Mouse (Mus musculus): ENCODE results near the gene Tmem199. TPM values are rescaled to one million over a fixed set of nuclear protein-coding genes. Genes with fewer than 3 reads are reported as not detected.
A peak's percentile ranks its signal among the peaks of the same experiment; 100 is the strongest.

Gene Tmem199
- polyA plus RNA-seq, 1 experiment from 2014 or later: 61.2 TPM

DNA sequence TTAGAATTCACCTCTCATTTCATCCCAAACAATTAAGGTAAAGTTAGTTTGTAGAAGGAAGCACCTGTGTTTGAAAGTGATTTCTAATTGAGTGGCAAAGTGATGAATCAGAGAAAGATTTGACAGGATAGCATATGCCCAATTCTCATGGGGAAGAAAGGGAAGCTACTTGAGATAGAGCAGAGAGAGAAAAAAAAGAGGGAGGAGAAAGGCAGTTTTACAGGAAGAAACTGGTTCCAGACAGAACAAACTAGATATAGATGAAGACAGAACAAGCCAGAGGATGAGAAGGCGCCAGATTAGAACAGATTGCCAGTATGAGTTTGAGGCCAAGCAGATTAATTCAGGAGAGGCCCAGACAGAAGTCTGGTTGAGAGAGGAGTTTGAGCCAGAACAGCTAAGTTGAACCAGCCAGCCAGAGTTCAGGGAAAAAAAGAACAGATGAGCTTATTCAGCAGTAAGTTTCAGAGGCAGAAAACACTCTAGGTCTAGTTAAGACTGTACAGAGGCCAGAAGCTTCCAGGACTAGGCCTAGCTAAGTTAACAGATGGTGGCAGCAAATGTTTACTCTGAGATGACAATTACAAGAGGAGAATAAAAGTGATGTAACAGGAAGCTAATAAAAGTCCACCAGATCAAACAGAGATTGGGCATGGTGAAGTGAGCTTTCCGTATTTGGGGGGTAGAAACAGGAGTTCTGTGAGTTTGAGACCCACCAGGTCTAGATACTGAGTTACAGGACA, 35.9 kb upstream of the Tmem199 start:
- Histone ChIP-seq H3K4me2 (replicated peaks; ENCODE audit: low read depth, low read length) (no peak overlapping the region), H3K4me1 (ENCODE audit: control insufficient read depth, insufficient read depth, low read length) (peaks cover 16% of the 10 kb centered on the region; the same call in 1 of the 2 replicates), H3K9me3 (ENCODE audit: control insufficient read depth, low read length) (no peaks in the 10 kb centered on the region), H3K9ac (ENCODE audit: low read depth, low read length) (no peak overlapping the region), H3K27me3 (ENCODE audit: control insufficient read depth, insufficient read depth, low read length) (no peaks in the 10 kb centered on the region), H3K36me3 (ENCODE audit: control insufficient read depth, insufficient read depth, low read length) (peaks cover 17% of the 10 kb centered on the region), H3K4me3 (ENCODE audit: low read length) (no peak overlapping the region), H3K27ac (ENCODE audit: low read depth, low read length) (no peak overlapping the region)
- no peak for ATAC-seq (ENCODE audit: low FRiP score, low TSS enrichment)
- 65% methylated on average over 2 of the region's 2 CpGs for WGBS

DNA sequence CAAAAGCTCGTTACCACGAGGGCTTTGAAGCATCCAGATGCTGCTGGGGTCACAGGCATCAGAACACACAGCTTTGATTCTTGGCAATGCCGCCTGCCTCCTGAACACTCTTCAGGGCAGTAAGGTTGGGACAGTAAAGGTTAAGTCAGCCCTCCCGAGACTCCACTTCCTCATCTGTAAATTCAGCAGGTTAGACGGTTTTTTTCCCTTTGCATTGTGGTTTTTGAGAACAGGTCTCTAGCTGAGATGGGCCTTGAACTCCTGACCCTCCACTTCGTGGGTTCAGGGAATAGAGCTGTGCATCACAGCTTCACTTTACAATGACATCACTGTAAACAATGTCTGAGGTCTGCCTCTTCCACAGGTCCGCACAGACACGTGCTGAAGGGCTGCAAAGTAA, 33.2 kb upstream of the Tmem199 start:
- H3K9ac ChIP-seq (ENCODE audit: low read depth, low read length): no peak overlapping the region
- no peak overlapping the region for H3K27ac ChIP-seq (ENCODE audit: low read depth, low read length)
- WGBS: 77% methylated on average over 8 of the region's 8 CpGs
- no peaks in the 10 kb centered on the region for H3K9me3 ChIP-seq (ENCODE audit: control insufficient read depth, low read length)
- no peaks in the 10 kb centered on the region for H3K27me3 ChIP-seq (ENCODE audit: control insufficient read depth, insufficient read depth, low read length)
- ATAC-seq (ENCODE audit: low FRiP score, low TSS enrichment): no peak
- peaks cover 16% of the 10 kb centered on the region; the same call in 1 of the 2 replicates for H3K4me1 ChIP-seq (ENCODE audit: control insufficient read depth, insufficient read depth, low read length)
- no peak overlapping the region for H3K4me2 ChIP-seq (replicated peaks; ENCODE audit: low read depth, low read length)
- H3K4me3 ChIP-seq (ENCODE audit: low read length): no peak overlapping the region
- H3K36me3 ChIP-seq (ENCODE audit: control insufficient read depth, insufficient read depth, low read length): peaks cover 36% of the 10 kb centered on the region

DNA sequence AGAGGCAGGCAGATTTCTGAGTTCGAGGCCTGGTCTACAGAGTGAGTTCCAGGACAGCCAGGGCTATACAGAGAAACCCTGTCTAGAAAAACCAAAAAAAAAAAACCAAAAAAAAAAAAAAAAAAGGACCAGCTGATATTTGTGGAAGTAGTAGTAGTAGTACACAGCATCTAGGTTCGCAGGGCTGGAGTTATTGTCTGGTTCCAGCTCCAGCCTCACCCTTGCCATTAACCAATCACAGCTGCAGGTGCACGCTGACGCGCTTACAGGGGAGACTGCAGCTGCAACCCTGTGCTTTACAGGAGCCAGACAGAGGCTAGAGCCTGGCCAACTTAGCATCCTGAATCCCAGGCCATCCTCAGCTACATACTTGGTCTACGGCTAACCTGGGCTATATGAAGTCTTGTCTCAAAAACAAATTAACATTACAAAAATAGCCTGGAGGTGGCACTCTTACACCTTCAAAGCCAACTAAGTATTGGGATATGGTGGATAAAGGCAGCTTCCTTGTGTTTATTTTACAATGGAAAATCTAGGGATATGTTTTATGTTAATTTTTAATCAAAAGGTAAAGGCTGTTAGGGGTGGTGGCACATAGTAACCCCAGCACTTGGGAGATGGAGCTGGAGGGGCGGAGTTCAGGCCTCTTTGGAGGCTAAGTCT, 32.6 kb upstream of the Tmem199 start:
- Histone ChIP-seq H3K9me3 (ENCODE audit: control insufficient read depth, low read length) (no peaks in the 10 kb centered on the region), H3K4me1 (ENCODE audit: control insufficient read depth, insufficient read depth, low read length) (peaks cover 15% of the 10 kb centered on the region; the same call in 1 of the 2 replicates), H3K27me3 (ENCODE audit: control insufficient read depth, insufficient read depth, low read length) (no peaks in the 10 kb centered on the region), H3K36me3 (ENCODE audit: control insufficient read depth, insufficient read depth, low read length) (peaks cover 41% of the 10 kb centered on the region), H3K4me2 (replicated peaks; ENCODE audit: low read depth, low read length) (no peak overlapping the region), H3K27ac (ENCODE audit: low read depth, low read length) (no peak overlapping the region), H3K4me3 (ENCODE audit: low read length) (no peak overlapping the region), H3K9ac (ENCODE audit: low read depth, low read length) (no peak overlapping the region)
- no peak for ATAC-seq (ENCODE audit: low FRiP score, low TSS enrichment)
- 97% methylated on average over 7 of the region's 7 CpGs for WGBS

DNA sequence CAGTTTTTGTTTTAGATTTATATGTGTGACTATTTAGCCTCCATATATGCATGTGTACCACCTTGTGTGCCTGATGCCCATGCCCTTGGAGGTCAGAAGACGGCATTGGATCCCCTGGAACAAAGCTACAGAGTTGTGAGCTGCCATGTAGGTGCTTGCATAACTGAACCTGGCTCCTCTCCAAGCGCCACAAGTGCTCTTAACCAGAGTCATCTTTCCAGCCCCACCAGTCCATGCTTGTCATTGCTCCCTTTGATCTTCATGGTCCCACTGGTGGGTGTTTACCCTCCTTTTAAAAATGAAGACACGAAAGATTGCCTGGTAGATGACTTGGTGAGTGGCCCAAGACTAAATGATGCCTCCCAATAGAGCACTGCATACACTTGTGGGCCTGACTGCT, 28.4 kb upstream of the Tmem199 start:
- WGBS: 84% methylated on average over 3 of the region's 3 CpGs
- Histone ChIP-seq H3K4me1 (ENCODE audit: control insufficient read depth, insufficient read depth, low read length) (peaks cover 9% of the 10 kb centered on the region; the same call in 1 of the 2 replicates), H3K27ac (ENCODE audit: low read depth, low read length) (no peak overlapping the region), H3K9ac (ENCODE audit: low read depth, low read length) (no peak overlapping the region), H3K4me2 (replicated peaks; ENCODE audit: low read depth, low read length) (no peak overlapping the region), H3K4me3 (ENCODE audit: low read length) (no peak overlapping the region), H3K27me3 (ENCODE audit: control insufficient read depth, insufficient read depth, low read length) (no peaks in the 10 kb centered on the region), H3K9me3 (ENCODE audit: control insufficient read depth, low read length) (no peaks in the 10 kb centered on the region), H3K36me3 (ENCODE audit: control insufficient read depth, insufficient read depth, low read length) (peaks cover 51% of the 10 kb centered on the region)
- ATAC-seq (ENCODE audit: low FRiP score, low TSS enrichment): no peak

DNA sequence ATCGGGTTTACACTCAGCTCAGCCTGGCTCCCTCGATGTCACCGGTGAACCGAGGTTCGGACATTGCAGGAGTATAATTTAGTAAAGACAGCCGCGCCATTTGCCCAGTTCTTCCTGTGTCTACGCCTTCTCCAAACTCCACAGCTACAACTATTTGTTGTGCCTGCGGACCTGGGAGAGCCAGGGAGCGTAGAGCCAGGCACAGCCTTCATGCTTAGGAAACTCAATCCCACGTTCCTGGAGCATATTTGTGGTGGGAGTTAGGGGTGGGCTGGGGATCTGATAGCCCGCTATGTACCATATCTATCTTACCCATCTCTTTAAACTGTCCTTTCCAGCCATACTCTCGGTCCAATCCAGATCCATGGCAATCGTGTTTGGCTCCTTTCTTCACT, 24.7 kb upstream of the Tmem199 start:
- WGBS: 1% methylated on average over 14 of the region's 14 CpGs
- Histone ChIP-seq H3K4me2 (replicated peaks; ENCODE audit: low read depth, low read length) (peak overlapping the region; percentile 82), H3K27me3 (ENCODE audit: control insufficient read depth, insufficient read depth, low read length) (no peaks in the 10 kb centered on the region), H3K36me3 (ENCODE audit: control insufficient read depth, insufficient read depth, low read length) (peaks cover 30% of the 10 kb centered on the region), H3K4me1 (ENCODE audit: control insufficient read depth, insufficient read depth, low read length) (peaks cover 16% of the 10 kb centered on the region), H3K9ac (ENCODE audit: low read depth, low read length) (peak overlapping the region; percentile 87), H3K27ac (ENCODE audit: low read depth, low read length) (peak overlapping the region; percentile 74), H3K4me3 (ENCODE audit: low read length) (peak overlapping the region; percentile 84), H3K9me3 (ENCODE audit: control insufficient read depth, low read length) (no peaks in the 10 kb centered on the region)
- no peak for ATAC-seq (ENCODE audit: low FRiP score, low TSS enrichment)

DNA sequence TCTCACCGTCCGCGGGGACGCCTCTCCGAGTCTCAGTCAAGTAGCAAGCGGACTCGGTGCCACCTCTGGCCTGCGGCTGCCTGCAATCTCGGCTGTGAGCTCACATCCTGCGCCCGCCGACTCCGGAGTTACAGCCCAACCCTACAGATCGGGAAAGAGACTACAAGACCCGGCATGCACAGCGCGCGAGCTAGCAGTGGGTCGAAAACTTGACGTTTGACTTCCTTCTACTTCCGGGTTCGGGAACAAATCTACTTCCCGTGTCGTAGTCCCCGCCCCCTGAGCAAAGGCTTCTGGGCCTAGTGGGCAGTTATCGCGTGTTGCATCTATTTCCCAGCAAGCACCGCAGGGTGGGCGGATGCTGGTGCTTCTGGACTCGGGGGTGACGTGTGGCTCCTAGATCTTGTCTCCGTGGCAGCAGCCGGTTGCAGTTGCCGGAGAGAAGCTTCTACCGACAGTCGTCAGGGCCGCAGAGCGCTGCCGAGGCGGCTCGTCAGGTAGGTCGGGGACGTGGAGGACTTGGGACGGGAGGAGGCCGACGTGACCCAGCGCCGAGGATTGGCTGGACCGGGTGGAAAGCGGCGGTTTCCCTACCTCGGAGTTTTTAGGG, 24.2 kb upstream of the Tmem199 start, which contains the start of the genes Tnfaip1 and Ift20:
Tnfaip1 (minus strand) TSS at position 253 of the 610 bp plus-strand sequence.
Ift20 (plus strand) TSS at position 282 of the 610 bp plus-strand sequence.
- Histone ChIP-seq H3K27ac (ENCODE audit: low read depth, low read length) (peak within 1 kb of the TSS; percentile 90), H3K36me3 (ENCODE audit: control insufficient read depth, insufficient read depth, low read length) (peaks cover 25% of the 10 kb centered on the region), H3K9ac (ENCODE audit: low read depth, low read length) (peak within 1 kb of the TSS; percentile 87), H3K27me3 (ENCODE audit: control insufficient read depth, insufficient read depth, low read length) (no peaks in the 10 kb centered on the region), H3K4me1 (ENCODE audit: control insufficient read depth, insufficient read depth, low read length) (peaks cover 18% of the 10 kb centered on the region), H3K4me3 (ENCODE audit: low read length) (peak within 1 kb of the TSS; percentile 84), H3K4me2 (replicated peaks; ENCODE audit: low read depth, low read length) (peak within 1 kb of the TSS; percentile 82), H3K9me3 (ENCODE audit: control insufficient read depth, low read length) (no peaks in the 10 kb centered on the region)
- under 1% methylated on average over 52 of the region's 52 CpGs for WGBS
- ATAC-seq (ENCODE audit: low FRiP score, low TSS enrichment): peak; percentile 98

DNA sequence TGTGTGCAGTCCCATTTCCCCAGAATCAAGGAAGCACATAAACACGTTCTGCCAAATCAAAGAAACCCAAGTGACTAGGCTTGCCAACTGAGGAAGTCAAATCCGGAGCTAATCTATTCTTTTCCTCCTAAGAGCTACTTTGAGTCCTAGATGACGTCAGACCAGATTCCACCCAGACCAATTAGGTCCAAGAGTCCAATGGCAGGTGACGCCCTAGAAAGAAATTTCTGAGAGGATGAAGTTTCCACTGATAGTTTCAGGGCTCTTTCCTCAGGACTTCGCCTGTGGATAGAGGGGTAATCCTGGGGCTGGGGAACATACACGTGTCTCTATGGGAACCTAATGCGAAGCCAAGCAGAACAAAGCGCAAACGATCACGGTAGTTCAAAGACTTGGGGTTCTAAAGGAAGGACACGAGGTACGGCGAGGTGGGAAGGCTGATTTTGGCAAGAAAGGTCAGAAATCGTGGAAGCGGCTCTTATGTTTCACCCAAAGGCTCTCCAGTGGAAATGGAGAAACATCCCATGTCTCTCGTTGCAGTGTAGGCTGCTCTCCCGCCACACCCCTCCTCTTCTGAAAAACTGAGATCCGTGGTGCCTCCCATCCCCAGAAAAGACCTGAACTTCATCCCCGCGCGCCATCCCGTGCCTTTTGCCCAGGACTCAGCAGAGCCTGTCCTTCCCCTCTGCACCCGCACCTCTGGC, 23.6 kb upstream of the Tmem199 start:
- H3K36me3 ChIP-seq (ENCODE audit: control insufficient read depth, insufficient read depth, low read length): peaks cover 19% of the 10 kb centered on the region
- peak overlapping the region; percentile 53 for H3K4me2 ChIP-seq (replicated peaks; ENCODE audit: low read depth, low read length)
- WGBS: under 1% methylated on average over 23 of the region's 23 CpGs
- H3K9ac ChIP-seq (ENCODE audit: low read depth, low read length): peak overlapping the region; percentile 67
- H3K4me3 ChIP-seq (ENCODE audit: low read length): peak overlapping the region; percentile 84
- peaks cover 20% of the 10 kb centered on the region for H3K4me1 ChIP-seq (ENCODE audit: control insufficient read depth, insufficient read depth, low read length)
- H3K9me3 ChIP-seq (ENCODE audit: control insufficient read depth, low read length): no peaks in the 10 kb centered on the region
- peak overlapping the region; percentile 90 for H3K27ac ChIP-seq (ENCODE audit: low read depth, low read length)
- ATAC-seq (ENCODE audit: low FRiP score, low TSS enrichment): peak; percentile 7; the same call in 1 of the 2 replicates
- no peaks in the 10 kb centered on the region for H3K27me3 ChIP-seq (ENCODE audit: control insufficient read depth, insufficient read depth, low read length)

DNA sequence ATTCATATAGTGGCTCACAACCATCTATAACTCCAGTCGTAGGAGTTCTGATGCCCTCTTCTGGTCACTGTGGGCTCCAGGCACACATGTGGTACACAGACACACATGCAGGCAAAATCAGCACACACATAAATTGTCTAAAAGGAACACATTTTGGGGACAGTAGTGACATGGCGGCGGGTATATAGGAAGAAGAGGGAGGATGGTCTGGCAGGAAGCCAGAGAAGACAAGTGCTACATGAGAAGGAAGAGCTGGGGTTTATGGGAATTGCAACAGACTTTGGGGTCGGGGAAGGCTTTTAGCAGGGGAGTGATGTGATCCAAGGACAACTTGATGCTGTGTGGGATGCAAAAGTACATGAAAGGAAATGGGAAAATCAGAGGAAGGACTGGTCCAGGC, 22.5 kb upstream of the Tmem199 start:
- ATAC-seq (ENCODE audit: low FRiP score, low TSS enrichment): no peak
- no peaks in the 10 kb centered on the region for H3K27me3 ChIP-seq (ENCODE audit: control insufficient read depth, insufficient read depth, low read length)
- peak overlapping the region; percentile 84 for H3K4me3 ChIP-seq (ENCODE audit: low read length)
- peaks cover 19% of the 10 kb centered on the region for H3K36me3 ChIP-seq (ENCODE audit: control insufficient read depth, insufficient read depth, low read length)
- peak overlapping the region; percentile 53 for H3K4me2 ChIP-seq (replicated peaks; ENCODE audit: low read depth, low read length)
- peaks cover 23% of the 10 kb centered on the region for H3K4me1 ChIP-seq (ENCODE audit: control insufficient read depth, insufficient read depth, low read length)
- H3K27ac ChIP-seq (ENCODE audit: low read depth, low read length): no peak overlapping the region; the same call in 1 of the 2 replicates
- peak overlapping the region; percentile 67; the same call in 1 of the 2 replicates for H3K9ac ChIP-seq (ENCODE audit: low read depth, low read length)
- WGBS: 80% methylated on average over 4 of the region's 4 CpGs
- H3K9me3 ChIP-seq (ENCODE audit: control insufficient read depth, low read length): no peaks in the 10 kb centered on the region
